Mouse (Mus musculus) bone marrow macrophage, adult 2 months (primary cell): ENCODE measurements around the gene Acadvl.

ENCODE experiments used
- CTCF ChIP-seq: IDR thresholded peaks from 2 replicates; pipeline ENCODE4 v1.5.1; 2012; ENCODE audit warnings: low read depth, mild to moderate bottlenecking, low read length, moderate library complexity
- POLR2A ChIP-seq: IDR thresholded peaks from 2 replicates; pipeline ENCODE4 v1.6.1; 2012; ENCODE audit warnings: mild to moderate bottlenecking, low read depth, low read length, borderline replicate concordance

GRCm38 (mm10) chr11:70042309-70043085 lies 27.3 kb upstream of the Acadvl start:
- TF ChIP-seq CTCF, result no peak
- TF ChIP-seq POLR2A, result no peak
